In the genomic region with DNA sequence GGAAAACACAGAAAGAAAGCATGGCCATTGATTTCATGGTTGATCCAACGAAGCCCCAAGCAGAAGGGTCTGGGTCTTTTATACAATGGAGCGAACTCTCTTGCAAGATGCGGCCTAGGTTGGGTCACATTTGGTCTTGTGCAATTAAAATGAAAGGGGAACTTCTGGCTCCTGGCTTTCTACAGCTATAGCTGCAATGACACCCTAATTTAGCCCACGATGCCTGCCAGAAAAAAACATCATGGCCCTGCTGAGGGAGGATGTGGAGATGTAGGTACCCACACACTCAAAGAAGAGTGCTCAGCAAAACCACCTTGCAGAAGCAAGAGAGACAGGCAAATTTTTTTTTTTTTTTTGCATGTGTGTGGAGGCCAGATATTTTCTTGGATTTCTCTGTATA, we compare ENCODE assay signal across 26 mouse cellular contexts. TPM values are rescaled to one million over a fixed set of nuclear protein-coding genes. Genes with fewer than 3 reads are reported as not detected.
DNase-seq lines count a peak whose midpoint lies in the region; ATAC-seq and TF ChIP-seq lines count a peak whose summit lies in the region.
"Had no signal": no experiment of that assay in that cellular context is flagged by ENCODE, and none has a peak within 500 bp of the region (broad histone marks: within the 10 kb centered on the region; RNA-seq: fewer than 3 reads in every experiment).

No protein-coding gene starts in this region.

- H3K4me3 ChIP-seq in liver, postnatal 0 days (ENCODE audit: low read depth, low read length) = no peak overlapping the region
- no peak overlapping the region for H3K4me3 ChIP-seq in liver, embryonic 11.5 days (ENCODE audit: low read depth, low read length)
- H3K4me3 ChIP-seq: embryonic facial prominence, embryonic 13.5 days; erythroblast, embryonic 14.5 days; forebrain, embryonic 12.5 days; gastrocnemius, adult 2 months; heart, embryonic 13.5 days; limb, embryonic 10.5 days; midbrain, embryonic 15.5 days had no signal

- WGBS in liver, postnatal 0 days (ENCODE audit: insufficient replicate concordance) = 61% methylated on average over 4 of the region's 4 CpGs
- WGBS in liver, embryonic 11.5 days = 77% methylated on average over 4 of the region's 4 CpGs

- no peak for TF ChIP-seq CTCF in liver, postnatal 0 days (IDR thresholded peaks at IDR 0.05; ENCODE audit: low read depth)

- no peaks in the 10 kb centered on the region for H3K27me3 ChIP-seq in liver, postnatal 0 days (ENCODE audit: insufficient read depth, low read length)
- peaks cover 5% of the 10 kb centered on the region; the same call in 1 of the 2 replicates for H3K27me3 ChIP-seq in liver, embryonic 11.5 days (replicated peaks; ENCODE audit: control insufficient read depth, insufficient read depth, low read length)
- H3K27me3 ChIP-seq: embryonic facial prominence, embryonic 13.5 days had no signal

- no peaks in the 10 kb centered on the region for H3K36me3 ChIP-seq in liver, postnatal 0 days (replicated peaks; ENCODE audit: insufficient read depth, low read length)
- H3K36me3 ChIP-seq in liver, embryonic 11.5 days (ENCODE audit: control insufficient read depth, insufficient read depth, low read length) = no peaks in the 10 kb centered on the region
- H3K36me3 ChIP-seq: embryonic facial prominence, embryonic 13.5 days; forebrain, embryonic 12.5 days; heart, embryonic 13.5 days; limb, embryonic 10.5 days; midbrain, embryonic 15.5 days had no signal

- TF ChIP-seq EP300 in liver, postnatal 0 days (IDR thresholded peaks at IDR 0.05; ENCODE audit: low read depth) = no peak

- peaks cover 7% of the 10 kb centered on the region for H3K4me1 ChIP-seq in liver, postnatal 0 days (ENCODE audit: insufficient read depth)
- no peaks in the 10 kb centered on the region for H3K4me1 ChIP-seq in liver, embryonic 11.5 days (replicated peaks; ENCODE audit: control insufficient read depth, insufficient read depth, low read length)
- H3K4me1 ChIP-seq: embryonic facial prominence, embryonic 13.5 days; heart, embryonic 13.5 days; midbrain, embryonic 15.5 days had no signal

- H3K27ac ChIP-seq in liver, postnatal 0 days (ENCODE audit: low read depth) = peak overlapping the region; percentile 74
- H3K27ac ChIP-seq in liver, embryonic 11.5 days (ENCODE audit: low read depth, low read length) = no peak overlapping the region
- H3K27ac ChIP-seq: embryonic facial prominence, embryonic 13.5 days; forebrain, embryonic 12.5 days; gastrocnemius, adult 2 months; heart, embryonic 13.5 days; hindbrain, embryonic 14.5 days; limb, embryonic 10.5 days; midbrain, embryonic 15.5 days had no signal

- 0 out of 2 replicates have a peak overlapping the region, but pooled peaks have one; percentile 7 for H3K4me2 ChIP-seq in liver, postnatal 0 days (ENCODE audit: low read depth, low read length)
- H3K4me2 ChIP-seq in liver, embryonic 11.5 days = no peak overlapping the region
- H3K4me2 ChIP-seq: embryonic facial prominence, embryonic 13.5 days; forebrain, embryonic 12.5 days; heart, embryonic 13.5 days; hindbrain, embryonic 14.5 days; midbrain, embryonic 15.5 days had no signal

- no peak overlapping the region for H3K9ac ChIP-seq in liver, postnatal 0 days (replicated peaks)
- no peak overlapping the region for H3K9ac ChIP-seq in liver, embryonic 11.5 days (ENCODE audit: low read depth, low read length)
- H3K9ac ChIP-seq: embryonic facial prominence, embryonic 13.5 days; forebrain, embryonic 12.5 days; heart, embryonic 13.5 days; hindbrain, embryonic 14.5 days; midbrain, embryonic 15.5 days had no signal

- ATAC-seq in liver, postnatal 0 days = peak; percentile 51; the same call in 1 of the 2 replicates
- ATAC-seq in liver, embryonic 11.5 days (replicated peaks; ENCODE audit: low FRiP score) = no peak
- ATAC-seq in megakaryocyte progenitor cell, adult 5-6 weeks (replicated peaks; ENCODE audit: poor library complexity) = peak; percentile 90
- ATAC-seq: inflammation-experienced regulatory T-cells, adult 6 months; midbrain, embryonic 15.5 days had no signal

- H3K9me3 ChIP-seq in liver, postnatal 0 days (ENCODE audit: low read length) = no peaks in the 10 kb centered on the region
- no peaks in the 10 kb centered on the region for H3K9me3 ChIP-seq in liver, embryonic 11.5 days (ENCODE audit: control insufficient read depth, low read length)
- H3K9me3 ChIP-seq: embryonic facial prominence, embryonic 13.5 days; forebrain, embryonic 12.5 days; heart, embryonic 13.5 days; limb, embryonic 10.5 days; midbrain, embryonic 15.5 days had no signal

- DNase-seq in cerebellum, adult 9-11 months = peak; percentile 11
- no peak for DNase-seq in cerebellum, adult 8-10 months
- DNase-seq in liver, postnatal 0 days = peak; percentile 25
- DNase-seq in liver, embryonic 11.5 days (ENCODE audit: low spot score) = no peak
- DNase-seq in brain, adult 2 months (ENCODE audit: low read depth, low spot score) = peak; percentile 71
- no peak for DNase-seq in spleen, adult 18-20 months
- no peak for DNase-seq in heart, adult 9 months (ENCODE audit: low spot score in 2 of 2)
- DNase-seq: adrenal gland, postnatal 10 days; cerebellum, adult 11-12 months; cerebellum, postnatal 25 days; embryo, embryonic 11 days; gastrocnemius, adult 2 months; heart, postnatal 14 days; kidney, adult 18-20 months; kidney, postnatal 4 days; thymus, postnatal 25 days had no signal

RNA-seq across cellular contexts. Expression of a gene that starts 6.3 kb away (rescaled TPM):
- polyA plus RNA-seq in liver, postnatal 0 days (2015; fragmentation: Nextera tagmentation; extraction: Ambion mirVana) = 7.8 and 7.9 TPM in 2 replicates
- 7.5 and 7.9 TPM in 2 replicates for polyA plus RNA-seq in liver, embryonic 11.5 days (2014; fragmentation: Nextera tagmentation; extraction: Ambion mirVana)
- 14.7 and 19.3 TPM in 2 replicates for total RNA-seq in megakaryocyte progenitor cell, adult 5-6 weeks (2015)
- 20.9 and 21.4 TPM in 2 replicates for total RNA-seq in megakaryocyte progenitor cell, adult 5-6 weeks (2017)

RNA-seq across cellular contexts. Expression of a gene that starts 34.1 kb away (rescaled TPM):
- polyA plus RNA-seq in liver, postnatal 0 days (2015; fragmentation: Nextera tagmentation; extraction: Ambion mirVana) = not detected in 2 replicates
- polyA plus RNA-seq in liver, embryonic 11.5 days (2014; fragmentation: Nextera tagmentation; extraction: Ambion mirVana) = not detected in 2 replicates
- total RNA-seq in megakaryocyte progenitor cell, adult 5-6 weeks (2015) = not detected in 2 replicates
- total RNA-seq in megakaryocyte progenitor cell, adult 5-6 weeks (2017) = not detected in 2 replicates
- total RNA-seq: adrenal gland, postnatal 10 days; gastrocnemius, adult 2 months; liver, adult 2 months had no signal
- polyA plus RNA-seq: erythroblast, embryonic 14.5 days; heart, embryonic 13.5 days had no signal

Comparison
In these comparisons a context has a peak if more than half of its experiments do, and no peak if none do; other contexts are left out.
1. DNase-seq: peak in cerebellum, adult 9-11 months (single experiment), liver, postnatal 0 days (single experiment) and brain, adult 2 months (single experiment); none in cerebellum, adult 8-10 months (single experiment), liver, embryonic 11.5 days (single experiment), spleen, adult 18-20 months (0 of 2) and heart, adult 9 months (0 of 2).